Mouse (Mus musculus) MEL (cell line): ENCODE data around the gene Rab30.

Source experiments
- CHD1 ChIP-seq: IDR thresholded peaks from 2 replicates; pipeline ENCODE4 v1.6.1; 2012; ENCODE audit warnings: low read depth, mild to moderate bottlenecking, inconsistent platforms, low read length, improper control_type of control experiment
- CHD2 ChIP-seq: IDR thresholded peaks from 2 replicates; pipeline ENCODE4 v1.6.1; 2011; ENCODE audit warnings: low read length, improper control_type of control experiment
- CTCF ChIP-seq, 3 experiments: IDR thresholded peaks in 2 of 3; conservative IDR thresholded peaks in 1 of 3; 2 replicates each; pipeline ENCODE4 v1.5.1; 2011 to 2012; ENCODE audit warnings: low read length in 3 of 3, low read depth in 2 of 3, mild to moderate bottlenecking in 2 of 3, improper control_type of control experiment in 1 of 3, inconsistent platforms in 1 of 3, mixed read lengths in 1 of 3, moderate library complexity in 1 of 3; ENCODE audit not compliant: control insufficient read depth in 1 of 3, insufficient read depth in 1 of 3, poor library complexity in 1 of 3, severe bottlenecking in 1 of 3
- GATA1 ChIP-seq: IDR thresholded peaks from 2 replicates; pipeline ENCODE4 v1.6.1; 2011; ENCODE audit warnings: low read depth, low read length, improper control_type of control experiment
- MAZ ChIP-seq: IDR thresholded peaks from 2 replicates; pipeline ENCODE4 v1.6.1; 2012; ENCODE audit warnings: low read depth, mild to moderate bottlenecking, inconsistent platforms, low read length, improper control_type of control experiment
- POLR2A ChIP-seq, 2 experiments: IDR thresholded peaks; 2 replicates each; pipeline ENCODE4 v1.6.1; 2011 to 2012; ENCODE audit warnings: low read length in 2 of 2, mild to moderate bottlenecking in 2 of 2, control low read depth in 1 of 2, improper control_type of control experiment in 1 of 2, low read depth in 1 of 2, moderate library complexity in 1 of 2; ENCODE audit not compliant: control insufficient read depth in 1 of 2, insufficient read depth in 1 of 2, poor library complexity in 1 of 2
- RAD21 ChIP-seq: IDR thresholded peaks from 2 replicates; pipeline ENCODE4 v1.6.1; 2011; ENCODE audit warnings: mild to moderate bottlenecking, low read depth, low read length, improper control_type of control experiment
- ZMIZ1 ChIP-seq: IDR thresholded peaks from 2 replicates; pipeline ENCODE4 v1.6.1; 2012; ENCODE audit warnings: low read depth, mild to moderate bottlenecking, inconsistent platforms, low read length, improper control_type of control experiment, moderate library complexity

DNA sequence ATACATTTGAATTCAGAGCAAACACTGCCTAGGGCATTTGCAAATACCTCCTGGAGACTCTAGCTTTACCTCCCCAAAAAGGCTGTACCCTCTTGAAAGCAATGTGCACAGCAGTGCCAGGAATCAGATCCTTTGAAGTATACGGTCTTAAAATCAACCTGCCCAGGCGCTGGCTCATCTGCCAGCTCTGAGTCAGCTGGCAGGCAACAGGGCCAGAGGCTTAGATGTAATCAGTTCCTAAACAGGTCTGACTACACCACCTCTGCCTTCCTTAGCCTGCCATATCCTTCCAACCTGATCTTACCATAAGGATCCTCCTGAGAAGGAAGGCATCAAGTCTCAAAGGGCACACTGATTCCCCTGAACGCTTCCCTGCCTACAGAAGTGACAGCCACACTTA lies 17.7 kb upstream of the Rab30 start:
- TF ChIP-seq CTCF (IDR thresholded peaks at IDR 0.05 in 2 of 3, conservative IDR thresholded peaks at IDR 0.05 in 1 of 3; ENCODE audit: control insufficient read depth in 1 of 3, insufficient read depth in 1 of 3, low read depth in 2 of 3, low read length in 3 of 3, poor library complexity in 1 of 3, severe bottlenecking in 1 of 3): no peak
- TF ChIP-seq GATA1: no peak
- no peak for TF ChIP-seq CHD2
- no peak for TF ChIP-seq RAD21
- TF ChIP-seq CHD1: no peak
- no peak for TF ChIP-seq ZMIZ1
- no peak for TF ChIP-seq POLR2A (IDR thresholded peaks at IDR 0.05; ENCODE audit: control insufficient read depth in 1 of 2, insufficient read depth in 1 of 2, low read depth in 1 of 2, low read length in 2 of 2, poor library complexity in 1 of 2)
- TF ChIP-seq MAZ: no peak
